Mouse (Mus musculus) stomach, embryonic 16.5 days (tissue): ENCODE measurements around the gene Tssk4. TPM values are rescaled to one million over a fixed set of nuclear protein-coding genes. Genes with fewer than 3 reads are reported as not detected.

Source experiments
- ATAC-seq: fragments of 200-750 bp; cut with Nextera tagmentation; 2 replicates; pipeline ENCODE4 v1.8.0; 2017; ENCODE audit warnings: moderate number of reproducible peaks, moderate TSS enrichment; ENCODE audit not compliant: insufficient read depth, low FRiP score
- H3K27ac ChIP-seq: fragments of 300-500 bp; sonication (generic); 2 replicates; pipeline ENCODE4 v1.5.1; 2014; ENCODE audit warnings: low read length
- H3K27me3 ChIP-seq: fragments of 300-500 bp; sonication (generic); 2 replicates; pipeline ENCODE4 v1.6.1; 2014; ENCODE audit warnings: low read length, control low read depth, mixed read lengths; ENCODE audit not compliant: control insufficient read depth, insufficient read depth
- H3K36me3 ChIP-seq: fragments of 300-500 bp; sonication (generic); 2 replicates; pipeline ENCODE4 v1.6.1; 2014; ENCODE audit warnings: low read length; ENCODE audit not compliant: control insufficient read depth, insufficient read depth
- H3K4me1 ChIP-seq: fragments of 300-500 bp; sonication (generic); 2 replicates; pipeline ENCODE4 v1.6.1; 2014; ENCODE audit warnings: low read length, control low read depth, mixed read lengths; ENCODE audit not compliant: control insufficient read depth, insufficient read depth
- H3K4me2 ChIP-seq: fragments of 300-500 bp; sonication (generic); 2 replicates; pipeline ENCODE4 v1.6.1; 2014; ENCODE audit warnings: low read depth, low read length, mixed read lengths
- H3K4me3 ChIP-seq: fragments of 300-500 bp; sonication (generic); replicated peaks from 2 replicates; pipeline ENCODE4 v1.5.1; 2014; ENCODE audit warnings: mild to moderate bottlenecking, low read length
- H3K9ac ChIP-seq: fragments of 300-500 bp; sonication (generic); 2 replicates; pipeline ENCODE4 v1.6.1; 2014; ENCODE audit warnings: low read length
- H3K9me3 ChIP-seq: fragments of 300-500 bp; sonication (generic); replicated peaks from 2 replicates; pipeline ENCODE4 v1.6.1; 2016; ENCODE audit warnings: low read length, control low read depth; ENCODE audit not compliant: control insufficient read depth
- WGBS: fragments of 180-500 bp; shearing (Covaris S2); extraction: QIAGEN DNeasy Blood & Tissue Kit; methylation state at CpG from one replicate; pipeline ENCODE4 v1.1.7; 2014; 5-methylcytosine and 5-hydroxymethylcytosine counted together
- polyA plus RNA-seq: library from polyadenylated mRNA; unstranded; fragments of >200 nt; fragmentation: Nextera tagmentation; extraction: Ambion mirVana; gene quantifications from 2 replicates; pipeline ENCODE4 v1.2.1, GENCODE M21; 2015

Gene Tssk4
- polyA plus RNA-seq, 1 experiment from 2014 or later = 0.50 TPM

- peaks cover 5% of the 10 kb centered on the region for H3K36me3 ChIP-seq
- ATAC-seq = peak; percentile 94
- WGBS = 0% methylated on average over 39 of the region's 39 CpGs
- H3K9ac ChIP-seq = peak within 1 kb of the TSS; percentile 87
- no peaks in the 10 kb centered on the region for H3K27me3 ChIP-seq
- H3K9me3 ChIP-seq = no peaks in the 10 kb centered on the region
- peak within 1 kb of the TSS; percentile 51 for H3K4me2 ChIP-seq
- H3K4me3 ChIP-seq = peak within 1 kb of the TSS; percentile 72
- H3K4me1 ChIP-seq = peaks cover 7% of the 10 kb centered on the region; the same call in 1 of the 2 replicates
- peak within 1 kb of the TSS; percentile 50 for H3K27ac ChIP-seq
Observed at GRCm38 (mm10) chr14:55659960-55660573, 10.1 kb downstream of the Tssk4 start, which contains the start of gene Mdp1. Mdp1 (minus strand) TSS chr14:55660508.

- H3K4me2 ChIP-seq = no peak overlapping the region; the same call in 1 of the 2 replicates
- peaks cover 7% of the 10 kb centered on the region; the same call in 1 of the 2 replicates for H3K4me1 ChIP-seq
- no peaks in the 10 kb centered on the region for H3K27me3 ChIP-seq
- no peak for ATAC-seq
- peaks cover 5% of the 10 kb centered on the region for H3K36me3 ChIP-seq
- H3K4me3 ChIP-seq = peak overlapping the region; percentile 72
- no peaks in the 10 kb centered on the region for H3K9me3 ChIP-seq
- H3K27ac ChIP-seq = no peak overlapping the region
- peak overlapping the region; percentile 87 for H3K9ac ChIP-seq
- WGBS = 45% methylated on average over 2 of the region's 2 CpGs
Observed at GRCm38 (mm10) chr14:55660636-55661035, 10.7 kb downstream of the Tssk4 start.

GRCm38 (mm10) chr14:55671486-55671832 lies 21.5 kb downstream of the Tssk4 start:
- peak overlapping the region; percentile 88 for H3K27ac ChIP-seq
- peak overlapping the region; percentile 86 for H3K4me3 ChIP-seq
- peak overlapping the region; percentile 81 for H3K4me2 ChIP-seq
- no peaks in the 10 kb centered on the region for H3K9me3 ChIP-seq
- H3K27me3 ChIP-seq = no peaks in the 10 kb centered on the region
- peak overlapping the region; percentile 88 for H3K9ac ChIP-seq
- peak; percentile 27; the same call in 1 of the 2 replicates for ATAC-seq
- 0 out of 2 replicates have a peak, but pooled peaks cover 6% of the 10 kb centered on the region for H3K36me3 ChIP-seq
- 0% methylated on average over 12 of the region's 12 CpGs for WGBS
- H3K4me1 ChIP-seq = peaks cover 12% of the 10 kb centered on the region; the same call in 1 of the 2 replicates

GRCm38 (mm10) chr14:55671833-55672740 lies 22.1 kb downstream of the Tssk4 start, which contains the start of the genes Gmpr2 and Nedd8:
Gmpr2 (plus strand) TSS chr14:55671941.
Nedd8 (minus strand) TSS chr14:55672124.
- WGBS = under 1% methylated on average over 38 of the region's 38 CpGs

GRCm38 (mm10) chr14:55672741-55673060 lies 22.7 kb downstream of the Tssk4 start:
- 73% methylated on average over 7 of the region's 7 CpGs for WGBS
- Histone ChIP-seq H3K27ac (peak overlapping the region; percentile 55), H3K36me3 (0 out of 2 replicates have a peak, but pooled peaks cover 12% of the 10 kb centered on the region), H3K9me3 (no peaks in the 10 kb centered on the region), H3K4me3 (peak overlapping the region; percentile 86), H3K4me2 (peak overlapping the region; percentile 66), H3K27me3 (no peaks in the 10 kb centered on the region), H3K4me1 (peaks cover 12% of the 10 kb centered on the region; the same call in 1 of the 2 replicates), H3K9ac (peak overlapping the region; percentile 88)
- no peak for ATAC-seq

More at GRCm38 (mm10) chr14:55671833-55672740, 22.1 kb downstream of the Tssk4 start, which contains the start of the genes Gmpr2 and Nedd8:
- Histone ChIP-seq H3K9me3 (no peaks in the 10 kb centered on the region), H3K4me2 (peak within 1 kb of the TSS; percentile 81), H3K36me3 (0 out of 2 replicates have a peak, but pooled peaks cover 12% of the 10 kb centered on the region), H3K27ac (peak within 1 kb of the TSS; percentile 88), H3K4me1 (peaks cover 12% of the 10 kb centered on the region; the same call in 1 of the 2 replicates), H3K27me3 (no peaks in the 10 kb centered on the region), H3K9ac (peak within 1 kb of the TSS; percentile 88), H3K4me3 (peak within 1 kb of the TSS; percentile 86)
- ATAC-seq = peak; percentile 99

GRCm38 (mm10) chr14:55677615-55678014 lies 27.6 kb downstream of the Tssk4 start:
- no peak overlapping the region for H3K4me2 ChIP-seq
- no peak overlapping the region for H3K9ac ChIP-seq
- peaks cover 21% of the 10 kb centered on the region for H3K36me3 ChIP-seq
- no peak overlapping the region for H3K27ac ChIP-seq
- H3K27me3 ChIP-seq = no peaks in the 10 kb centered on the region
- peaks cover 8% of the 10 kb centered on the region for H3K4me1 ChIP-seq
- no peaks in the 10 kb centered on the region for H3K9me3 ChIP-seq
- H3K4me3 ChIP-seq = no peak overlapping the region
- 79% methylated on average over 4 of the region's 4 CpGs for WGBS
- no peak for ATAC-seq

GRCm38 (mm10) chr14:55681160-55682117 lies 31.5 kb downstream of the Tssk4 start, which contains the start of gene Tinf2:
Tinf2 (minus strand) TSS chr14:55681820.
- peaks cover 8% of the 10 kb centered on the region for H3K4me1 ChIP-seq
- peaks cover 16% of the 10 kb centered on the region for H3K36me3 ChIP-seq
- peak within 1 kb of the TSS; percentile 83 for H3K9ac ChIP-seq
- H3K9me3 ChIP-seq = no peaks in the 10 kb centered on the region
- H3K4me2 ChIP-seq = peak within 1 kb of the TSS; percentile 76
- ATAC-seq = peak; percentile 98
- H3K27ac ChIP-seq = peak within 1 kb of the TSS; percentile 89
- peak within 1 kb of the TSS; percentile 80 for H3K4me3 ChIP-seq
- WGBS = under 1% methylated on average over 66 of the region's 66 CpGs
- no peaks in the 10 kb centered on the region for H3K27me3 ChIP-seq

- no peak for ATAC-seq
- 10% methylated on average over 3 of the region's 3 CpGs for WGBS
- Histone ChIP-seq H3K9ac (peak overlapping the region; percentile 83), H3K36me3 (peaks cover 10% of the 10 kb centered on the region), H3K4me2 (peak overlapping the region; percentile 76), H3K4me3 (peak overlapping the region; percentile 80), H3K27ac (peak overlapping the region; percentile 89; the same call in 1 of the 2 replicates), H3K27me3 (no peaks in the 10 kb centered on the region), H3K4me1 (peaks cover 8% of the 10 kb centered on the region), H3K9me3 (no peaks in the 10 kb centered on the region)
Observed at GRCm38 (mm10) chr14:55682118-55682493, 32.1 kb downstream of the Tssk4 start.
